Mouse (Mus musculus): ENCODE data around the gene Rnf144a.

DNA sequence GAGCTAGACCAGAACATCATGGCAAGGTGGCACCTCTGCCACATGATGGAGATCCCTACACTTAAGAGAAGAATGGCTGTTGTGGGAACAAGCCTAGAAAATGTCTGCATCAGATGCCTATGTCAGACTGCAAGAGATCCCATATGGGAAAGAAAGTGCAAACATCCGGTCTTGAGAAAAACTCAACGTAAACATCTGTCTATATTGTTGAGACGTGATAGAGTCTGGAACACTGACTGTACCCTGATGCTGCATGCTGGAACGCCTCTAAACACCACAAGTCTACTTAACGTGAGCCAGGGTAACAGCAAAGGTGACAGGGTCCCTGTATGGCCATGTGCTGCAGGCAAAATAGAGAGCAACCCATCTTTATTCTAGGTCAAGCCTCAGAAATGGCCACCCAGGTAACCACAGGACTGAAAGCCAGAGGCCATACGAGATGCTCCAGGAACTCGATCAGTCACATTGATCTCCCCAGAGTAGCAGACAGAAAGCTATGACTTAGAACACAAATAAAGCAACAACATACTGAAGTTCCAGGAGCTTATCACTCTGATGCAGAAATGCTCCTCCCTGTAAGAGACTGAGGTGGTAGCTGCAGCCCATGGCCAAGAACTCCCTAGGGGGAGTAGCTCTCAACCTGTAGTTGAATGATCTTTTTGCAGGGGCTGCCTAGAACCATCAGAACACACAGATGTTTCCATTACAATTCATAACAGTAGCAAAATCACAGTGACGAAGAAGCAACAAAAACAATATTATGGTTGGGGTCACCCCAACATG, 38.3 kb downstream of the Rnf144a start:
- TF ChIP-seq CTCF (IDR thresholded peaks at IDR 0.05; ENCODE audit: low read depth) (no peak), EP300 (optimal IDR thresholded peaks at IDR 0.05) (no peak)
